Mouse (Mus musculus): ENCODE measurements at regions not wholly inside any gene's neighbourhood (a gene's known extent, or its start where the extent isn't known, plus 50 kb on each side); places are given as distances from the start of the nearest gene placed in this dataset.

GRCm38 (mm10) chr2:50755616-50756450, 393.1 kb downstream of the Rnd3 start:
- H3K9ac ChIP-seq (ENCODE audit: low read depth, low read length) = no peak overlapping the region
- WGBS = 67% methylated on average over 9 of the region's 9 CpGs
- H3K36me3 ChIP-seq (ENCODE audit: control insufficient read depth, insufficient read depth, low read length) = no peaks in the 10 kb centered on the region
- H3K9me3 ChIP-seq (ENCODE audit: control insufficient read depth, low read length) = no peaks in the 10 kb centered on the region
- H3K4me2 ChIP-seq (ENCODE audit: low read depth, low read length) = no peak overlapping the region
- no peaks in the 10 kb centered on the region for H3K27me3 ChIP-seq (replicated peaks; ENCODE audit: control insufficient read depth, insufficient read depth, low read length)
- H3K4me3 ChIP-seq (ENCODE audit: low read length) = no peak overlapping the region
- no peaks in the 10 kb centered on the region for H3K4me1 ChIP-seq (ENCODE audit: control insufficient read depth, insufficient read depth, low read length)
- no peak overlapping the region for H3K27ac ChIP-seq (ENCODE audit: low read length)
- ATAC-seq = no peak

GRCm38 (mm10) chr2:50755160-50755559, 393.8 kb downstream of the Rnd3 start:
- Histone ChIP-seq H3K4me2 (ENCODE audit: low read depth, low read length) (no peak overlapping the region), H3K9me3 (ENCODE audit: control insufficient read depth, low read length) (no peaks in the 10 kb centered on the region), H3K27me3 (replicated peaks; ENCODE audit: control insufficient read depth, insufficient read depth, low read length) (no peaks in the 10 kb centered on the region), H3K4me3 (ENCODE audit: low read length) (no peak overlapping the region), H3K4me1 (ENCODE audit: control insufficient read depth, insufficient read depth, low read length) (no peaks in the 10 kb centered on the region), H3K9ac (ENCODE audit: low read depth, low read length) (no peak overlapping the region), H3K27ac (ENCODE audit: low read length) (no peak overlapping the region), H3K36me3 (ENCODE audit: control insufficient read depth, insufficient read depth, low read length) (no peaks in the 10 kb centered on the region)
- ATAC-seq = no peak
- 76% methylated on average over 6 of the region's 6 CpGs for WGBS

GRCm38 (mm10) chr2:50752408-50752807, 396.5 kb downstream of the Rnd3 start:
- Histone ChIP-seq H3K4me1 (ENCODE audit: control insufficient read depth, insufficient read depth, low read length) (no peaks in the 10 kb centered on the region), H3K9me3 (ENCODE audit: control insufficient read depth, low read length) (no peaks in the 10 kb centered on the region), H3K27ac (ENCODE audit: low read length) (no peak overlapping the region), H3K4me3 (ENCODE audit: low read length) (no peak overlapping the region), H3K4me2 (ENCODE audit: low read depth, low read length) (no peak overlapping the region), H3K27me3 (replicated peaks; ENCODE audit: control insufficient read depth, insufficient read depth, low read length) (no peaks in the 10 kb centered on the region), H3K36me3 (ENCODE audit: control insufficient read depth, insufficient read depth, low read length) (no peaks in the 10 kb centered on the region), H3K9ac (ENCODE audit: low read depth, low read length) (no peak overlapping the region)
- 71% methylated on average over 9 of the region's 9 CpGs for WGBS
- no peak for ATAC-seq

- ATAC-seq = no peak
- WGBS = 63% methylated on average over 5 of the region's 5 CpGs
- Histone ChIP-seq H3K4me2 (ENCODE audit: low read depth, low read length) (no peak overlapping the region), H3K27me3 (replicated peaks; ENCODE audit: control insufficient read depth, insufficient read depth, low read length) (no peaks in the 10 kb centered on the region), H3K36me3 (ENCODE audit: control insufficient read depth, insufficient read depth, low read length) (no peaks in the 10 kb centered on the region), H3K9me3 (ENCODE audit: control insufficient read depth, low read length) (no peaks in the 10 kb centered on the region), H3K27ac (ENCODE audit: low read length) (no peak overlapping the region), H3K9ac (ENCODE audit: low read depth, low read length) (no peak overlapping the region), H3K4me3 (ENCODE audit: low read length) (no peak overlapping the region), H3K4me1 (ENCODE audit: control insufficient read depth, insufficient read depth, low read length) (no peaks in the 10 kb centered on the region)
Measured at GRCm38 (mm10) chr2:50750799-50751198, 398.1 kb downstream of the Rnd3 start.

- Histone ChIP-seq H3K36me3 (ENCODE audit: control insufficient read depth, insufficient read depth, low read length) (no peaks in the 10 kb centered on the region), H3K4me2 (ENCODE audit: low read depth, low read length) (no peak overlapping the region), H3K27ac (ENCODE audit: low read length) (no peak overlapping the region), H3K4me1 (ENCODE audit: control insufficient read depth, insufficient read depth, low read length) (no peaks in the 10 kb centered on the region), H3K27me3 (replicated peaks; ENCODE audit: control insufficient read depth, insufficient read depth, low read length) (no peaks in the 10 kb centered on the region), H3K9ac (ENCODE audit: low read depth, low read length) (no peak overlapping the region), H3K9me3 (ENCODE audit: control insufficient read depth, low read length) (no peaks in the 10 kb centered on the region), H3K4me3 (ENCODE audit: low read length) (no peak overlapping the region)
- WGBS = 81% methylated on average over 13 of the region's 13 CpGs
- no peak for ATAC-seq
Measured at GRCm38 (mm10) chr2:50744625-50745214, 404.2 kb downstream of the Rnd3 start.

GRCm38 (mm10) chr2:50743785-50744258, 405.1 kb downstream of the Rnd3 start:
- H3K27ac ChIP-seq (ENCODE audit: low read length) = no peak overlapping the region
- H3K27me3 ChIP-seq (replicated peaks; ENCODE audit: control insufficient read depth, insufficient read depth, low read length) = no peaks in the 10 kb centered on the region
- no peak for ATAC-seq
- no peak overlapping the region for H3K4me2 ChIP-seq (ENCODE audit: low read depth, low read length)
- H3K4me3 ChIP-seq (ENCODE audit: low read length) = no peak overlapping the region
- H3K9me3 ChIP-seq (ENCODE audit: control insufficient read depth, low read length) = no peaks in the 10 kb centered on the region
- no peak overlapping the region for H3K9ac ChIP-seq (ENCODE audit: low read depth, low read length)
- WGBS = 97% methylated on average over 3 of the region's 3 CpGs
- H3K4me1 ChIP-seq (ENCODE audit: control insufficient read depth, insufficient read depth, low read length) = no peaks in the 10 kb centered on the region
- H3K36me3 ChIP-seq (ENCODE audit: control insufficient read depth, insufficient read depth, low read length) = no peaks in the 10 kb centered on the region

GRCm38 (mm10) chr2:50742421-50742820, 406.5 kb downstream of the Rnd3 start:
- Histone ChIP-seq H3K36me3 (ENCODE audit: control insufficient read depth, insufficient read depth, low read length) (no peaks in the 10 kb centered on the region), H3K9ac (ENCODE audit: low read depth, low read length) (no peak overlapping the region), H3K4me2 (ENCODE audit: low read depth, low read length) (no peak overlapping the region), H3K4me1 (ENCODE audit: control insufficient read depth, insufficient read depth, low read length) (no peaks in the 10 kb centered on the region), H3K27me3 (replicated peaks; ENCODE audit: control insufficient read depth, insufficient read depth, low read length) (no peaks in the 10 kb centered on the region), H3K4me3 (ENCODE audit: low read length) (no peak overlapping the region), H3K27ac (ENCODE audit: low read length) (no peak overlapping the region), H3K9me3 (ENCODE audit: control insufficient read depth, low read length) (no peaks in the 10 kb centered on the region)
- 61% methylated on average over 2 of the region's 2 CpGs for WGBS
- ATAC-seq = no peak

GRCm38 (mm10) chr2:50741337-50741736, 407.6 kb downstream of the Rnd3 start:
- Histone ChIP-seq H3K36me3 (ENCODE audit: control insufficient read depth, insufficient read depth, low read length) (no peaks in the 10 kb centered on the region), H3K4me1 (ENCODE audit: control insufficient read depth, insufficient read depth, low read length) (no peaks in the 10 kb centered on the region), H3K9me3 (ENCODE audit: control insufficient read depth, low read length) (no peaks in the 10 kb centered on the region), H3K4me3 (ENCODE audit: low read length) (no peak overlapping the region), H3K9ac (ENCODE audit: low read depth, low read length) (no peak overlapping the region), H3K27ac (ENCODE audit: low read length) (no peak overlapping the region), H3K27me3 (replicated peaks; ENCODE audit: control insufficient read depth, insufficient read depth, low read length) (no peaks in the 10 kb centered on the region), H3K4me2 (ENCODE audit: low read depth, low read length) (no peak overlapping the region)
- WGBS = 76% methylated on average over 2 of the region's 2 CpGs
- no peak for ATAC-seq

GRCm38 (mm10) chr2:50739599-50739979, 409.3 kb downstream of the Rnd3 start:
- no peak overlapping the region for H3K27ac ChIP-seq (ENCODE audit: low read length)
- ATAC-seq = no peak
- H3K4me1 ChIP-seq (ENCODE audit: control insufficient read depth, insufficient read depth, low read length) = no peaks in the 10 kb centered on the region
- H3K36me3 ChIP-seq (ENCODE audit: control insufficient read depth, insufficient read depth, low read length) = no peaks in the 10 kb centered on the region
- no peak overlapping the region for H3K9ac ChIP-seq (ENCODE audit: low read depth, low read length)
- no peaks in the 10 kb centered on the region for H3K27me3 ChIP-seq (replicated peaks; ENCODE audit: control insufficient read depth, insufficient read depth, low read length)
- no peaks in the 10 kb centered on the region for H3K9me3 ChIP-seq (ENCODE audit: control insufficient read depth, low read length)
- 85% methylated on average over 8 of the region's 8 CpGs for WGBS
- H3K4me3 ChIP-seq (ENCODE audit: low read length) = no peak overlapping the region
- no peak overlapping the region for H3K4me2 ChIP-seq (ENCODE audit: low read depth, low read length)
